Mouse (Mus musculus): ENCODE results near the gene Actl7b. TPM values are rescaled to one million over a fixed set of nuclear protein-coding genes. Genes with fewer than 3 reads are reported as not detected.

The Actl7b gene
- polyA plus RNA-seq, 1 experiment from 2014 or later = not detected

DNA sequence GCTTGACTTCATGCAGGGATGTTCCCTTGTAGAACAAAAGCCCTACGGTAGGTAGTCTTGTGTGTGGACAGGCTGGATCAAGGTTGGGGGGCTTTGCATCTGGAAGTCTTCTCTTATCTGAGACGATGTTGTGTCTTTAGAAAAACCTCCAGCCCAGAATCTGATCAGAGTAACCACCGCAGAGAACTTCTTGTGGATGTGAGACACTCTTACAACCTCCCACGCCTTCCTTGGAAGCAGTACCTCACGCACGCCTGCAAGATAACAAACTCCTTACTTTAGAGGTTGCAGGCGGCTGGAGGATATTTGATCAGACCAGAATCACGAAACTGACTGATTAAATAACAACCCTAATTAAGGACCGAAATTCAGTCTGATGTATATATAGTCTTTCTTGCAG lies 20.8 kb downstream of the Actl7b start:
- Histone ChIP-seq H3K36me3 (ENCODE audit: control insufficient read depth, insufficient read depth, low read length) (no peaks in the 10 kb centered on the region), H3K4me1 (ENCODE audit: control insufficient read depth, insufficient read depth, low read length) (no peaks in the 10 kb centered on the region), H3K4me3 (ENCODE audit: low read depth, low read length) (no peak overlapping the region), H3K4me2 (ENCODE audit: low read depth, severe bottlenecking) (no peak overlapping the region), H3K9me3 (ENCODE audit: control insufficient read depth, low read length) (no peaks in the 10 kb centered on the region), H3K27me3 (ENCODE audit: control insufficient read depth, insufficient read depth, low read length) (no peaks in the 10 kb centered on the region), H3K27ac (replicated peaks; ENCODE audit: low read depth, low read length) (no peak overlapping the region), H3K9ac (ENCODE audit: low read length) (no peak overlapping the region)
- WGBS = 86% methylated on average over 9 of the region's 9 CpGs
- no peak for ATAC-seq (ENCODE audit: insufficient number of reproducible peaks, low FRiP score, low TSS enrichment, low read depth)
- no peak for DNase-seq (ENCODE audit: low spot score)

DNA sequence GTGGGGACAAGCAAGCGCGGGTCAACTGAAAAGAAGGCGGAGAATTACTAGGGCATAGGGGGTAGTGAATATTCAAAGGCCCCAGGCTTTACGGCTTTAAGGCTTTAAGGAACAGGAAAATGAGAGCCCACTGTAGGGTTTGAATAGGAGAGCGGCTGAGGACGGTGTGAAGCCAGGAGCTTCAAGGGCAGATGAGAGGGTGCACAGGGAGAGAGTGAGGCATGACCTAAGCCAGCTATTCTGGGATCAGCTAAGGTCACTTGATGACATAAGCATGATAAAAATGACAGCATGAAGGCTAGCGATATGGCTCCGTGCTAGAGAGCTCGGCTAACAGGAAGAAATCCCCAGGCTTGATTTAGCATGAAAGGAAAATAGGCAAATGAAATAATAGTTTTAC lies 21.8 kb downstream of the Actl7b start:
- no peak overlapping the region for H3K4me3 ChIP-seq (ENCODE audit: low read depth, low read length)
- 64% methylated on average over 9 of the region's 9 CpGs for WGBS
- no peaks in the 10 kb centered on the region for H3K9me3 ChIP-seq (ENCODE audit: control insufficient read depth, low read length)
- H3K27ac ChIP-seq (replicated peaks; ENCODE audit: low read depth, low read length) = no peak overlapping the region
- H3K4me2 ChIP-seq (ENCODE audit: low read depth, severe bottlenecking) = no peak overlapping the region
- no peak overlapping the region for H3K9ac ChIP-seq (ENCODE audit: low read length)
- no peaks in the 10 kb centered on the region for H3K27me3 ChIP-seq (ENCODE audit: control insufficient read depth, insufficient read depth, low read length)
- no peaks in the 10 kb centered on the region for H3K36me3 ChIP-seq (ENCODE audit: control insufficient read depth, insufficient read depth, low read length)
- no peak for ATAC-seq (ENCODE audit: insufficient number of reproducible peaks, low FRiP score, low TSS enrichment, low read depth)
- H3K4me1 ChIP-seq (ENCODE audit: control insufficient read depth, insufficient read depth, low read length) = no peaks in the 10 kb centered on the region
- no peak for DNase-seq (ENCODE audit: low spot score)

DNA sequence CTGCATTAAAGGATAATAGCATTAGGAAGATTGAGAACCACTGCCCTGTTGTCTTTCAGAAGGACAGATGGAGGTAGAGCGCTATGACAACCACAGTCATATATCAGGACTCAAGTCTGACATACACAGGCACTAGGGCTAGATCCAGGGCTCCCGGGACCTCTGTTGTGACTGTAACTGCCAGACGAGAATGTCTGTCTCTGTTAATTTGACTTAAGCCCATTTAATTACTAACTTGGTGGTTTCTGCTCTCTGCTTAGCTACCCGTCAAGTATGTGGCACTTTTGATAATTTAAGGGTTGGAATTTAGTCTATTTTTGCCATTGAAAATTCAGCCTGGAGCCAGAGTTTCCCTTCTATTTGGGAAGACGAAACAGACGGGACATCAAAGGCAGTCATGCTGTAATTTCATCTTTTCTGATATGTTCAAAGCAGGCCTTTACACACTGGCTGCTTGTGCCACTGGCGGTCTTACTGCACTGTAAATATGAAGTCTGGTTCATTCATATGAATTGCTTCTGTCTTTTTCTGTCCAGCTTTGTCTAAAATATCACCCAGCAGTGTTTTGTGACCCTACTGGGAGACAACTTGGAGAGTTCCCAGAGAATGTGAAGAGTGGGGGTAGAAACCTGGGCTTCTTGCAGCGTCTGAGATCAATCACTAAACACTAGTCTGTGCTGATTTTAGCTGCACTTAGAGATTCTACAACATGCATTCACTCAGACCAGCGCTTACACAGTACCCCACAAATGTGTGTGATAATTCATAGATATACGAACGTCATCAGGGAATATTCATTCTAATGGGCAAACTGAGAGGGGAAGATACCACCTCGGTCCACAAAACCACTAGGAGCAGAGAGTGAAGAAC lies 22.4 kb downstream of the Actl7b start:
- Histone ChIP-seq H3K27ac (replicated peaks; ENCODE audit: low read depth, low read length) (no peak overlapping the region), H3K4me2 (ENCODE audit: low read depth, severe bottlenecking) (no peak overlapping the region), H3K36me3 (ENCODE audit: control insufficient read depth, insufficient read depth, low read length) (no peaks in the 10 kb centered on the region), H3K4me3 (ENCODE audit: low read depth, low read length) (no peak overlapping the region), H3K9me3 (ENCODE audit: control insufficient read depth, low read length) (no peaks in the 10 kb centered on the region), H3K27me3 (ENCODE audit: control insufficient read depth, insufficient read depth, low read length) (no peaks in the 10 kb centered on the region), H3K9ac (ENCODE audit: low read length) (no peak overlapping the region), H3K4me1 (ENCODE audit: control insufficient read depth, insufficient read depth, low read length) (no peaks in the 10 kb centered on the region)
- WGBS = 69% methylated on average over 12 of the region's 12 CpGs
- ATAC-seq (ENCODE audit: insufficient number of reproducible peaks, low FRiP score, low TSS enrichment, low read depth) = no peak
- DNase-seq (ENCODE audit: low spot score) = no peak

DNA sequence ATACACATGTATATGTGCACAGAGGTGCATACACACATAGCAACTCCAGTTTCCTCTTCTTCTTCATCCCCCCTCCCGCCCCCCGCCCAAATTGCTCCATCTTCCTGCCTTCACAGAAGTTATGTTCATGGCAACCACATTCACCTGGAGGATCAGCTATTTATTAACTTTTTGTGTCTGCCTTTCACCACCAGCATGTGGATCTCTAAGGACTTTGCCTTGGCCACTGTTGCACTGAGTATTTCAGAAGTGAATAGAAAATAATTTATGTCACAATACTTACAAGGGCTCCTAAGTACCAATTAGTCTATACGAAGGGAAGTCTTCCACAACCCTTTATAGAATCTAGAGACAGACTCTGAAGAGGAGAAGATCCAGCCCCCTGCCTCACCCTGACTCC lies 23.3 kb downstream of the Actl7b start:
- 90% methylated on average over 3 of the region's 3 CpGs for WGBS
- no peaks in the 10 kb centered on the region for H3K27me3 ChIP-seq (ENCODE audit: control insufficient read depth, insufficient read depth, low read length)
- no peak overlapping the region for H3K9ac ChIP-seq (ENCODE audit: low read length)
- H3K9me3 ChIP-seq (ENCODE audit: control insufficient read depth, low read length) = no peaks in the 10 kb centered on the region
- no peak overlapping the region for H3K4me2 ChIP-seq (ENCODE audit: low read depth, severe bottlenecking)
- DNase-seq (ENCODE audit: low spot score) (no peak), ATAC-seq (ENCODE audit: insufficient number of reproducible peaks, low FRiP score, low TSS enrichment, low read depth) (no peak)
- no peak overlapping the region for H3K27ac ChIP-seq (replicated peaks; ENCODE audit: low read depth, low read length)
- H3K36me3 ChIP-seq (ENCODE audit: control insufficient read depth, insufficient read depth, low read length) = no peaks in the 10 kb centered on the region
- no peaks in the 10 kb centered on the region for H3K4me1 ChIP-seq (ENCODE audit: control insufficient read depth, insufficient read depth, low read length)
- H3K4me3 ChIP-seq (ENCODE audit: low read depth, low read length) = no peak overlapping the region

DNA sequence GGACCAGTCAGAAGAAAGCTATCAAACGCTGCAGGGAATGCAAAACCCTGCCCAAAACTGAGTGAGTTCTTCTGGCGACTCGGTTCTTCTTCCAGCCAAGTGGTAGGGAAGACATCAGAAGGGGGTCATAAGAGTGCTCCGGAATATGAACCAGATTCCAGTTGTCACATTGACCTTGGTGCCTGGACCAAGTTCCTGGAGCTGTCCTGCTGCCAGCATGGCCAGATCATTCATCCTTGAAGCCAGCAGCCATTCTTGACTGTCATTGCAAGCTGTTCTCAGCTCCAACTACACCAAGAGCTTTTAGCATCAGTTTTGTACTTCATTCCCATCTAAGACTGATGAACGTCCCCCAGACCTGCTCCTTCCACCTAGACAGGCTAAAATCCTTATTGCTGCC lies 24.4 kb downstream of the Actl7b start:
- WGBS = 62% methylated on average over 5 of the region's 5 CpGs
- Histone ChIP-seq H3K27ac (replicated peaks; ENCODE audit: low read depth, low read length) (no peak overlapping the region), H3K27me3 (ENCODE audit: control insufficient read depth, insufficient read depth, low read length) (no peaks in the 10 kb centered on the region), H3K4me1 (ENCODE audit: control insufficient read depth, insufficient read depth, low read length) (no peaks in the 10 kb centered on the region), H3K4me2 (ENCODE audit: low read depth, severe bottlenecking) (no peak overlapping the region), H3K9ac (ENCODE audit: low read length) (no peak overlapping the region), H3K9me3 (ENCODE audit: control insufficient read depth, low read length) (no peaks in the 10 kb centered on the region), H3K36me3 (ENCODE audit: control insufficient read depth, insufficient read depth, low read length) (no peaks in the 10 kb centered on the region), H3K4me3 (ENCODE audit: low read depth, low read length) (no peak overlapping the region)
- ATAC-seq (ENCODE audit: insufficient number of reproducible peaks, low FRiP score, low TSS enrichment, low read depth) (no peak), DNase-seq (ENCODE audit: low spot score) (no peak)

DNA sequence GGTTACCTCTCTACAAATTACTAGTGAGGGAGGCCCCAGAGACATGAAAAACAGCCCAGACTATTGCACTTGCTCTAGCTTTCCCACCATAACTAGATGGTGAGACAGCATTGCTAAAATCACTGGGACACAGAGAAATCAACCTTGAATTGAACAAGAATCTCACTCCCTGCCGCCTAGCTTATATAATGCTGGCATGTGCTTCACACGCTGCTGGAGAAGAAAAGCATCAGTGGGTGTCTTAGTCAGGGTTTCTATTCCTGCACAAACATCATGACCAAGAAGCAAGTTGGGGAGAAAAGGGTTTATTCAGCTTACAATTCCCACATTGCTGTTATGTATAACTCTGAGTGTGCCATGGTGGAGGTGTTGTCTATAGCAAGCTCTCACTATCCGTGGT lies 28.1 kb downstream of the Actl7b start:
- Histone ChIP-seq H3K27ac (replicated peaks; ENCODE audit: low read depth, low read length) (no peak overlapping the region), H3K9ac (ENCODE audit: low read length) (no peak overlapping the region), H3K4me2 (ENCODE audit: low read depth, severe bottlenecking) (no peak overlapping the region), H3K9me3 (ENCODE audit: control insufficient read depth, low read length) (no peaks in the 10 kb centered on the region), H3K36me3 (ENCODE audit: control insufficient read depth, insufficient read depth, low read length) (no peaks in the 10 kb centered on the region), H3K4me1 (ENCODE audit: control insufficient read depth, insufficient read depth, low read length) (no peaks in the 10 kb centered on the region), H3K4me3 (ENCODE audit: low read depth, low read length) (no peak overlapping the region), H3K27me3 (ENCODE audit: control insufficient read depth, insufficient read depth, low read length) (no peaks in the 10 kb centered on the region)
- DNase-seq (ENCODE audit: low spot score) = no peak
- 92% methylated on average over 3 of the region's 3 CpGs for WGBS
- ATAC-seq (ENCODE audit: insufficient number of reproducible peaks, low FRiP score, low TSS enrichment, low read depth) = no peak

DNA sequence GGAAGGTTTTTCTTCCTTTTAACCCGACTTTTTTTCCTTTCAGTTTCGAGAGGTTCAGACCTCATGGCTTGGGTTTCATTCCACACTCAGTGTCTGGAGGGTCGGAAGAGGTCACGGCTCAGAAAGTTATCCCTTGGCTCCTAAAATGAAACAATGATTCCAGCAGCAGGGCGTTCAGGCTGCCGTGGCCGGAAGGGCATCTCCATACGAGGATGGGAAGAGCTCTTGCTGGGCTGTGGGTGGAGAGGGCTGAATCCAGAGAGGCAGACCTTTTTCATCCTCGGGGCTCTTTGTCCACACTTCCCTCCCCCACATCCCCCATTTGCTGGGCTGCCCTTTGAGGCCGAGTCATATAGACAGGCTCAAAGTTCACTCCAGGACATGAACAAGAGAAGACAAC lies 39.0 kb downstream of the Actl7b start:
- no peak overlapping the region for H3K9ac ChIP-seq (ENCODE audit: low read length)
- no peak overlapping the region for H3K4me3 ChIP-seq (ENCODE audit: low read depth, low read length)
- ATAC-seq (ENCODE audit: insufficient number of reproducible peaks, low FRiP score, low TSS enrichment, low read depth) (no peak), DNase-seq (ENCODE audit: low spot score) (no peak)
- H3K4me1 ChIP-seq (ENCODE audit: control insufficient read depth, insufficient read depth, low read length) = no peaks in the 10 kb centered on the region
- no peaks in the 10 kb centered on the region for H3K9me3 ChIP-seq (ENCODE audit: control insufficient read depth, low read length)
- no peaks in the 10 kb centered on the region for H3K36me3 ChIP-seq (ENCODE audit: control insufficient read depth, insufficient read depth, low read length)
- H3K4me2 ChIP-seq (ENCODE audit: low read depth, severe bottlenecking) = no peak overlapping the region
- no peak overlapping the region for H3K27ac ChIP-seq (replicated peaks; ENCODE audit: low read depth, low read length)
- no peaks in the 10 kb centered on the region for H3K27me3 ChIP-seq (ENCODE audit: control insufficient read depth, insufficient read depth, low read length)
- WGBS = 37% methylated on average over 10 of the region's 10 CpGs

DNA sequence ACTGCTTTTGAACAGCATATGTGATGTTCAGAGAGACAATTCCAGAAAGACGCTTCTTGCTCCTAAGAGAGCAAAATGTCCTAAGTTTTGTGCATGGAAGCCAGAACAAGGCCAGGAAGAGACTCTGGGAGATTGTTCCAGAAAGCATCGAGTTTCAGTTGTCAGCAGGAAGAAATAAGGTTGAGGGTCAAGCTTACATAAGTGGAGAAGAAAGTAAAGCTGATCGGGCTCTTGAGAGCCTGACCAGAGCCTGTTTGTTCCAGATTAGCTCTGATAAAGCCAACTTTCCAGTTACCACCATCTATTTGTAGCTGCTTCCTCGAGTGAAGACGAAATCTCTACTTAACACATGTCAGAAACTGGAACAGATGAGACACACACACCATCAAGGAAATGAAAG lies 42.6 kb downstream of the Actl7b start:
- 62% methylated on average over 5 of the region's 5 CpGs for WGBS
- DNase-seq (ENCODE audit: low spot score) = no peak
- ATAC-seq (ENCODE audit: insufficient number of reproducible peaks, low FRiP score, low TSS enrichment, low read depth) = no peak

DNA sequence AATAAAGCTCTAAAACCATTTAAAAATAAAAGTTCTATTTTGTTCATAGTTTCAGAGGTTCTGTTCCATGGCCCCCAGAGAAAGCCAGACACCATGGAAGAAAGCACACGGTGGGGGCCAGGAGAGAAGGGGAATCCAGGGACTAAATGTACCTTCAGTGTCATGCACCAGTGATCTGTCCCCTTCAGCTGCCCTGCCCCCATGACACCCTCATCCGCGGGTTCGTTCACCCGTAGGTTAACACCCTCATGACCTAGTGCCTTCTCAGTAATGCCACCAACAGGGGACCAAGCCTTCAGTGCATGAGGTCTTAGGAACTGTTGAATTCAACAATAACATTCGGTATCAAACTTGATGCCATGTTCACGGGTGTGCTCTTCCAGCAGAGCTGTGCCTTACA lies 44.8 kb downstream of the Actl7b start:
- H3K4me1 ChIP-seq (ENCODE audit: control insufficient read depth, insufficient read depth, low read length) = no peaks in the 10 kb centered on the region
- no peak overlapping the region for H3K9ac ChIP-seq (ENCODE audit: low read length)
- H3K36me3 ChIP-seq (ENCODE audit: control insufficient read depth, insufficient read depth, low read length) = no peaks in the 10 kb centered on the region
- no peak overlapping the region for H3K27ac ChIP-seq (replicated peaks; ENCODE audit: low read depth, low read length)
- H3K4me2 ChIP-seq (ENCODE audit: low read depth, severe bottlenecking) = no peak overlapping the region
- no peak for DNase-seq (ENCODE audit: low spot score)
- H3K27me3 ChIP-seq (ENCODE audit: control insufficient read depth, insufficient read depth, low read length) = no peaks in the 10 kb centered on the region
- H3K9me3 ChIP-seq (ENCODE audit: control insufficient read depth, low read length) = no peaks in the 10 kb centered on the region
- 82% methylated on average over 7 of the region's 7 CpGs for WGBS
- no peak for ATAC-seq (ENCODE audit: insufficient number of reproducible peaks, low FRiP score, low TSS enrichment, low read depth)
- H3K4me3 ChIP-seq (ENCODE audit: low read depth, low read length) = no peak overlapping the region

More for the DNA sequence above, 42.6 kb downstream of the Actl7b start:
- Histone ChIP-seq H3K4me2 (ENCODE audit: low read depth, severe bottlenecking) (no peak overlapping the region), H3K9ac (ENCODE audit: low read length) (no peak overlapping the region), H3K36me3 (ENCODE audit: control insufficient read depth, insufficient read depth, low read length) (no peaks in the 10 kb centered on the region), H3K27me3 (ENCODE audit: control insufficient read depth, insufficient read depth, low read length) (no peaks in the 10 kb centered on the region), H3K4me3 (ENCODE audit: low read depth, low read length) (no peak overlapping the region), H3K4me1 (ENCODE audit: control insufficient read depth, insufficient read depth, low read length) (no peaks in the 10 kb centered on the region), H3K27ac (replicated peaks; ENCODE audit: low read depth, low read length) (no peak overlapping the region), H3K9me3 (ENCODE audit: control insufficient read depth, low read length) (no peaks in the 10 kb centered on the region)

All from limb, embryonic 11.5 days (tissue).